In the genomic region with DNA sequence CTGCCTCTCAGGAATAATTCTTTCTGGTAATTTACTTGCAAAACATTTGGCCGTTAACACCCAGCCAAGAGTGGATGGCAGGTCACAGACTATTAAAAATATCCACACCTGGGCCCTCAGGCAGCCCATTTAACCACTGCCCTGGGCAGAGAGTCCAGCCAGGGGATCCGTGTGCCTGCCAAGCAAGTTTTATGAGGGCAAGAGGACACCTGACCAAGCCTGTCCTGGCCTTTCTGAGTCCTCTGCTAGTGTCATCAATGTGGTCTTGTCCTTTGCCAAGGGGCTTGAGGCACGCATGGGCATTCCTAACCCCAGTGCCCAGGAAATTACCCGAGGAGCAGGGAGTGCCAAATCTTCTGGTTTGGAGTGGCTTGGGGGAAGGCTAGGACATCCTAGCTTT, we compare ENCODE assay signal across 33 mouse cellular contexts. TPM values are rescaled to one million over a fixed set of nuclear protein-coding genes. Genes with fewer than 3 reads are reported as not detected.
DNase-seq lines count a peak whose midpoint lies in the region; ATAC-seq and TF ChIP-seq lines count a peak whose summit lies in the region.
"Had no signal": no experiment of that assay in that cellular context is flagged by ENCODE, and none has a peak within 500 bp of the region (broad histone marks: within the 10 kb centered on the region; RNA-seq: fewer than 3 reads in every experiment).

No protein-coding gene starts in this region.

- H3K27ac ChIP-seq in gastrocnemius, adult 2 months: peak overlapping the region; percentile 67
- no peak overlapping the region for H3K27ac ChIP-seq in midbrain, embryonic 16.5 days (ENCODE audit: low read length)
- H3K27ac ChIP-seq: embryonic facial prominence, embryonic 13.5 days; forebrain, embryonic 12.5 days; heart, embryonic 13.5 days; hindbrain, embryonic 14.5 days; liver, embryonic 15.5 days; lung, embryonic 15.5 days; midbrain, embryonic 13.5 days had no signal

- WGBS in midbrain, embryonic 16.5 days: 79% methylated on average over 4 of the region's 4 CpGs

- H3K36me3 ChIP-seq in midbrain, embryonic 16.5 days (ENCODE audit: control insufficient read depth, insufficient read depth, low read length): no peaks in the 10 kb centered on the region
- H3K36me3 ChIP-seq: embryonic facial prominence, embryonic 13.5 days; forebrain, embryonic 12.5 days; heart, embryonic 13.5 days; liver, embryonic 15.5 days; lung, embryonic 15.5 days; midbrain, embryonic 13.5 days had no signal

- no peak overlapping the region for H3K9ac ChIP-seq in midbrain, embryonic 16.5 days (ENCODE audit: low read depth, low read length)
- H3K9ac ChIP-seq: embryonic facial prominence, embryonic 13.5 days; forebrain, embryonic 12.5 days; heart, embryonic 13.5 days; hindbrain, embryonic 14.5 days; liver, embryonic 15.5 days; lung, embryonic 15.5 days; midbrain, embryonic 13.5 days had no signal

- H3K4me3 ChIP-seq in gastrocnemius, adult 2 months: no peak overlapping the region
- no peak overlapping the region for H3K4me3 ChIP-seq in midbrain, embryonic 16.5 days (ENCODE audit: low read depth, low read length)
- H3K4me3 ChIP-seq: embryonic facial prominence, embryonic 13.5 days; erythroblast, embryonic 14.5 days; forebrain, embryonic 12.5 days; heart, embryonic 13.5 days; liver, embryonic 15.5 days; lung, embryonic 15.5 days; megakaryocyte, embryonic 14.5 days; midbrain, embryonic 13.5 days had no signal

- intact Hi-C loops in gastrocnemius, adult 2 months (cut with DNase I): no loop called here

- H3K4me2 ChIP-seq in midbrain, embryonic 16.5 days (ENCODE audit: low read length): no peak overlapping the region
- H3K4me2 ChIP-seq: embryonic facial prominence, embryonic 13.5 days; forebrain, embryonic 12.5 days; heart, embryonic 13.5 days; hindbrain, embryonic 14.5 days; liver, embryonic 15.5 days; lung, embryonic 15.5 days; midbrain, embryonic 13.5 days had no signal

- H3K9me3 ChIP-seq in midbrain, embryonic 16.5 days (replicated peaks; ENCODE audit: control insufficient read depth, low read length, poor library complexity, severe bottlenecking): no peaks in the 10 kb centered on the region
- H3K9me3 ChIP-seq: embryonic facial prominence, embryonic 13.5 days; forebrain, embryonic 12.5 days; heart, embryonic 13.5 days; liver, embryonic 15.5 days; lung, embryonic 15.5 days; megakaryocyte, embryonic 14.5 days; midbrain, embryonic 13.5 days had no signal

- peak; percentile 82 for DNase-seq in kidney, adult 11 months
- no peak for DNase-seq in kidney, postnatal 4 days
- peak; percentile 84 for DNase-seq in gastrocnemius, adult 2 months
- DNase-seq in gastrocnemius, adult 8-10 months (ENCODE audit: low spot score in 2 of 2): peak; percentile 59 to 69
- DNase-seq in kidney, postnatal 25 days: peak; percentile 60 to 82
- DNase-seq in adrenal gland, postnatal 36 days: no peak
- DNase-seq: adrenal gland, adult 2 months; cerebellum, adult 2 months; cerebellum, postnatal 36 days; embryo, embryonic 11 days; heart, postnatal 4 days; layer of hippocampus, adult 9-11 months; lung, postnatal 36 days; right cerebral cortex, postnatal 25 days; thymus, postnatal 25 days had no signal

- no peak for ATAC-seq in midbrain, embryonic 16.5 days
- ATAC-seq in cerebellum, adult (ENCODE audit: insufficient number of reproducible peaks, low FRiP score, low TSS enrichment): no peak
- ATAC-seq: inflammation-experienced regulatory T-cells, adult 6 months; midbrain, embryonic 13.5 days had no signal

- H3K4me1 ChIP-seq in midbrain, embryonic 16.5 days (ENCODE audit: control insufficient read depth, insufficient read depth, low read length): no peaks in the 10 kb centered on the region
- H3K4me1 ChIP-seq: liver, embryonic 15.5 days; midbrain, embryonic 13.5 days had no signal

- H3K27me3 ChIP-seq in midbrain, embryonic 16.5 days (ENCODE audit: control insufficient read depth, insufficient read depth, low read depth, low read length): no peaks in the 10 kb centered on the region; the same call in 1 of the 2 replicates
- H3K27me3 ChIP-seq: lung, embryonic 15.5 days had no signal

- no peak for TF ChIP-seq CTCF in gastrocnemius, adult 2 months (IDR thresholded peaks at IDR 0.05)

RNA-seq across cellular contexts. Expression of gene Actrt2, which starts 38.0 kb away (rescaled TPM):
- total RNA-seq in gastrocnemius, adult 2 months (2021): not detected
- not detected for total RNA-seq in gastrocnemius, adult 8-10 months (2022)
- polyA plus RNA-seq in midbrain, embryonic 16.5 days (2015; fragmentation: Nextera tagmentation; extraction: Ambion mirVana): not detected in 2 replicates
- not detected for total RNA-seq in adrenal gland, postnatal 36 days (2021)
- total RNA-seq: adrenal gland, adult 2 months; heart, postnatal 4 days; MEL had no signal
- polyA plus RNA-seq: adrenal gland, adult 2 months; C2C12; cerebellum, adult 2 months; embryonic facial prominence, embryonic 13.5 days; erythroblast, embryonic 14.5 days; forebrain, embryonic 12.5 days; heart, embryonic 13.5 days; hindbrain, embryonic 14.5 days; inflammation-experienced regulatory T-cells, adult 6 months; large intestine, adult 2 months; limb, embryonic 14.5 days; liver, embryonic 15.5 days; lung, embryonic 15.5 days; midbrain, embryonic 13.5 days; neural tube, embryonic 11.5 days; spleen, adult 2 months had no signal

Comparison
In these comparisons a context has a peak if more than half of its experiments do, and no peak if none do; other contexts are left out.
1. DNase-seq: peak in kidney, adult 11 months (single experiment), gastrocnemius, adult 2 months (single experiment), gastrocnemius, adult 8-10 months (2 of 2) and kidney, postnatal 25 days (2 of 2); none in kidney, postnatal 4 days (0 of 2) and adrenal gland, postnatal 36 days (0 of 2).